Mouse (Mus musculus): ENCODE data around the gene Uchl3. TPM values are rescaled to one million over a fixed set of nuclear protein-coding genes. Genes with fewer than 3 reads are reported as not detected.
A peak's percentile ranks its signal among the peaks of the same experiment; 100 is the strongest.

The Uchl3 gene
- total RNA-seq (2021) = 10 to 100 TPM; 37.4 to 37.6 TPM
- long read RNA-seq, experiment 1, partial matches to known transcripts = 1 of 57 reads
- long read RNA-seq, experiment 1, other reads (novel, unspliced or antisense) = 56 of 57 reads
- long read RNA-seq, experiment 2, partial matches to known transcripts = 13 of 70 reads
- long read RNA-seq, experiment 2, other reads (novel, unspliced or antisense) = 56 of 70 reads

DNA sequence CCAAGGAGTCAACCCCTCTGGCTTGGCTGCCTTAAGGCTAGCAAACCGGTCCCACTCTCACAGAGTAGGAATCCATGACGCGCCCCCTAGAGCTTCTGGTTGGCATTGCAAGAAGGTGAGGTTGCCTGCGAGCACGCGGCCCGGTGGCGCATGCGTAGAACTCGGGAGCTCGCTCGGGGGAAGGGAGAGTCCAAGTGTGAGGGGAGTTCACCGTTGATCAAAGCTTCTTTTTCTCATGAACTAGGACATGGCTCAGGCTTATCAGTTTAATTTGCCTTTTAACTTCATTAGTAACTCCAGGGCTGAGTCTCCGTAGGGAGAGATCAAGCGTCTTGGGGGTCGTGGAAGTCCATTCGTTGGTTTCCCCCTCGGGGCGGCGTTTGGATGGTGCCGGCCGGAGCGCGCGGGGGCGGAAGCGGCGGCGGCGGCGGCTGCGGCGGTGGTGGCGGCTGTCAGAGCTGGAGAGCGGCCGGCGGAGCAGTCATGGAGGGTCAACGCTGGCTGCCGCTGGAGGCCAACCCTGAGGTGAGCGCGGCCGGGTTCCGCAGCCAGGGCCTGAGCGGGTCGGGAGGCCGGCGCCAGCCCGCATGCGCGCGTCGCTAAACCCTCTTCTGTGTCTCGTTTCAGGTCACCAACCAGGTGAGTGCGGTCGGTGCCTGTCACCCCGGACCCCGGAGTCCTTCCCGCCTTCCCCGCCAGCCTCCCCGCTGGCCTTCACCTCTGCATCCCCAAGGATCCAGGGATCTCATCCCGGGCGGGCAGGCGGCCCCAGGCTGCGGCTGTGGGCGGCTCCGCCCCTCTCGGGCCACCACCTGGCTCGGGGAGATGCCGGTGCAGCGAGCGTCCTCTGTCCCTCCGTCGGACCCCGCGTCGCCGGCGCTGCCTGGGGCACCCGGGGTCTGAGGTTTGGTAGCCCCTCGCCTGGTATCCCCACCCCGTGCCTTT is at the start of gene Uchl3:
Gene Uchl3, plus strand, starts transcription at position 387 of the 945 bp plus-strand sequence.
- DNase-seq (ENCODE audit: low spot score in 2 of 2) = peak; percentile 95 to 97

- DNase-seq (ENCODE audit: low spot score in 2 of 2) = no peak
Observed at GRCm38 (mm10) chr14:101605843-101606242, 47.9 kb upstream of the Uchl3 start.

DNA sequence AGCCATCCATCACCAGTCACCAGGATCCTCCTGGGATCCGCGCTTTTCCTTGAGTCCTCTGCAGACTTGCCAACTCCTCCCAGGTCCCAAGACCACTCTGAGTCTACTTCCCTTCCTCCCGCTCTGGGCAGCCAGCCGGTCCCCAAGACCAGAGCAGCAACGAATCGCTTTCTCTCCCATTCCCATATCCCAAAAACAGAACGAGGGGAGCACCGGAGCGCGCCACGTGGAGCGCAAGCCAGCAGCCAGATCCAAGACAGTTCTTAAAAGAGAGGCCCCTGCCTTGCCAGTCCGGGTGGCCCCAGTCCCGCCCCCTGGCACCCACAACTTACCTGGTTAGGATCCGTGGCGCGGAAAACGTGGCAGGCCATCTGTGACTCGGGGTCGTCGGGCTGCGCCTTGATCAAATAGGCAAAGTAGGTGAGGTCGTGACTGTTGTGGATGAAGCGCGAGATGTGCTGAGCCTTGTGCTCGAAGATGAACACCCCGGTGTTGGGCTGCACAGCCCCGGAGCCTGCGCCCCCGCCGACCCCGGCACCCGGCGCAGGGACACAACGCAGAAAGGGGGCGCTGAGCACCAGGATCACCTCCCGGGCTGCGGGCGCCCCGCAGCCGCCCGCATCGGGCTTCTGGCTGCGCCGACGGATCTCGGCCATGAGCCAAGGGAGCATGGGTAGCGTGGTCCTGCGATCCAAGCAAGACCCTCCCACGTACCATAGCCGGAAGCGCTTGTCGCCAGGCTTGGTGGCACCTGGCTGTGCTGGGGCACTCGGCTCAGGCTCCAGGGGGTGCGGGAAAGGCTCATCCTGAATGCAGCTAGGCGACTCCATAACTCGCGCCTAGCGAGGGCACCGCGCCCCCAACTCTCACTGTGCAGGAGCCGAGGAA is 45.9 kb upstream of the Uchl3 start:
- DNase-seq (ENCODE audit: low spot score in 2 of 2) = peak in 1 of 2 experiments; percentile 17

- DNase-seq (ENCODE audit: low spot score in 2 of 2) = peak; percentile 68 to 73
Observed at GRCm38 (mm10) chr14:101608519-101609368, 45.0 kb upstream of the Uchl3 start, which contains the start of gene Tbc1d4. Gene Tbc1d4, minus strand, starts transcription at chr14:101609191.

DNA sequence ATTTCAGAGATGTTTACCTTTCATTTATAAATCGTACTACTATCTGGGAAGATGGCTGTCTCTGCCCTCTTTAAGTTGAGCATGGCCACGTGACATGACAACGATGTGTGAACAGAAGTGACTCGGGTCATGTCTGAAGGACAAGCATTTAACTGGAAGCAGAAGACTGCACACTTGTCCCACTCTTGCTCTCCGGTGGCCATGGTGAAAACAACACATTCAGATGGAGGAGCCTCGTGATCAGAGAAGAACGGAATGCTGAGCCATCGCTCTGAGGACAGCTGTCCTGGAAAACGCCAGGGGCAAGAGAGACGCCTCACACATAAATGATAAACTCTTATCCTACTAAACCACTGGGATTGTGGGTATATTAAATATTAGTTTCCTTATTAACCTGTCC is 43.1 kb upstream of the Uchl3 start:
- DNase-seq (ENCODE audit: low spot score in 2 of 2) = no peak

DNA sequence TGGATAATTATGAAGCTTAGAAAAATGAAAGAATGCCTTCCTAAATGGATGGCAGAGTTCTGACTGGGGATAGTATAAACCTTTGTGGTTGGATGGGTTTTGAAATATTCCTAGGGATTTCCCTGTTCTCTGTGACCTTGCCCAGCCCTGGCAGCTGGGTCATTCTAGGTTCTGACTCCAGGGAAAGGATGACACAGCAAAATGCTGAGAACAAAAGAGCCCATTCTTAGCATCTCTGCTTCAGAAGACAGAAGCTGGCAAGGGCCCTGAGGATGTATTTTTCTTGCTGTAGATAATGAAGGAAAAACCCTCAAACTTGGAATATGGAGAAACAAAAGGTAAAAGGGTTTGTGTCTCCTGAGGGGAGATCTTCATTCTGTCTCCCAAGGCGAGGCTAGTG is 40.6 kb upstream of the Uchl3 start:
- DNase-seq (ENCODE audit: low spot score in 2 of 2) = no peak

GRCm38 (mm10) chr14:101616178-101616577 is 37.6 kb upstream of the Uchl3 start:
- DNase-seq (ENCODE audit: low spot score in 2 of 2) = no peak

DNA sequence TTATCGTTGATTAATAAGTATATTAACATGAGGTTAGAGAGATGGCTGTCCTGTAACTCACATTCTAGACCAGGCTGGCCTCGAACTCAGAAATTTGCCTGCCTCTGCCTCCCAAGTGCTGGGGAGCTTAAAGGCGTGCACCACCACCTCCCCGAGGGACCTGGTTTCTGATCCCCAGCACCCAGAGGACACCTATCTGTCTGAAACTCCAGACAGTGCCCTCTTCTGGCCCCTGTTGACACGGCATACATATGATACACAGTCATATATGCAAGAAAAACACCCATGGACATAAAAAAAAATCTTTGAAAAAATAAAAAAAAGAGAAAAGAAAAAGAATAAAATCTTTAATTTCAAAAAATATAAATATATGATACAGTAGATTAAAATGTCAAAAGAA is 36.1 kb upstream of the Uchl3 start:
- DNase-seq (ENCODE audit: low spot score in 2 of 2) = no peak

GRCm38 (mm10) chr14:101630548-101630947 is 23.2 kb upstream of the Uchl3 start:
- DNase-seq (ENCODE audit: low spot score in 2 of 2) = no peak

- no peak for DNase-seq (ENCODE audit: low spot score in 2 of 2)
Observed at GRCm38 (mm10) chr14:101635765-101636164, 18.0 kb upstream of the Uchl3 start.

- DNase-seq (ENCODE audit: low spot score in 2 of 2) = no peak
Observed at GRCm38 (mm10) chr14:101637381-101637780, 16.4 kb upstream of the Uchl3 start.

- DNase-seq (ENCODE audit: low spot score in 2 of 2) = peak; percentile 60 to 78
Observed at GRCm38 (mm10) chr14:101640153-101640843, 13.5 kb upstream of the Uchl3 start, which contains the start of gene Commd6. Gene Commd6, minus strand, starts transcription at chr14:101640686.

- DNase-seq (ENCODE audit: low spot score in 2 of 2) = no peak
Observed at GRCm38 (mm10) chr14:101644948-101645347, 8.8 kb upstream of the Uchl3 start.

DNA sequence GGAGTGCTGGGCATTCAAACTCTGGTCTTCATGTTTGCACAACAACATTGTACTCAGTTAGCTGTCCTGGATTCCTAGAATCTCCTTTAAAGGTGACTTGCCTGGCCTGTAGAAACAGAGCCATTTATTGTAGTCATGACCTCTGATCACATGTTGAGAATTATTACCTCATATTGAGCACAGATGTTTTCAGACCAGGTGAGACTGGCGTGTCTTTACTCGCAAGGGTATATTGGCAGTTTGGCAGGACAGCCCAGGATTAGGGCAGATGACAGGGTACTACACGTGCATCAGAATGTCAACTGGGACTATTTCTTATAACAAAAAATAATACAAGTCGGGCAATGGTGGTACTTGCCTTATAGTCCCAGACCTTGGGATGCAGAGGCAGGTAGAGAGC is 3.2 kb upstream of the Uchl3 start:
- no peak for DNase-seq (ENCODE audit: low spot score in 2 of 2)

DNA sequence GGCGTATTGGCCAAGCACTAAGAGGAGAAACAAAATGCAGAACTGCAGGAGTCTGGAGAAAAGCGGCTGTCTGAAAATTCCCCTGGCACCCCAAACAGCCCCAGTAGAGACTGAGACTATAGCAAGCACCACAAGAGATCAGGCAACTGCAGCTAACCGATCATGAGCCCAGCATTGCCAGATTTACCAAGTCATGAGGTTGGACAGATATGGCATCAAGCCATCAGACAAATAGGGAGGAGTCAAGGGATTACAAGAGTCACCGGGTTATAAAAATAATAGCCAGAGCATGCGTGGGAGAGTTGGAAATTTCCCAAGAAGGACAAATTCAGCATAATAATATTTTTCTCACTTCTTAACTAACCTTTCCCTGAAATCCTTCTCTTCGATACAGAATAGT is 1.2 kb upstream of the Uchl3 start:
- no peak for DNase-seq (ENCODE audit: low spot score in 2 of 2)

GRCm38 (mm10) chr14:101654526-101654909 is 751 bp downstream of the Uchl3 start:
- no peak for DNase-seq (ENCODE audit: low spot score in 2 of 2)

- DNase-seq (ENCODE audit: low spot score in 2 of 2) = no peak
Observed at GRCm38 (mm10) chr14:101656307-101656706, 2.5 kb downstream of the Uchl3 start.

DNA sequence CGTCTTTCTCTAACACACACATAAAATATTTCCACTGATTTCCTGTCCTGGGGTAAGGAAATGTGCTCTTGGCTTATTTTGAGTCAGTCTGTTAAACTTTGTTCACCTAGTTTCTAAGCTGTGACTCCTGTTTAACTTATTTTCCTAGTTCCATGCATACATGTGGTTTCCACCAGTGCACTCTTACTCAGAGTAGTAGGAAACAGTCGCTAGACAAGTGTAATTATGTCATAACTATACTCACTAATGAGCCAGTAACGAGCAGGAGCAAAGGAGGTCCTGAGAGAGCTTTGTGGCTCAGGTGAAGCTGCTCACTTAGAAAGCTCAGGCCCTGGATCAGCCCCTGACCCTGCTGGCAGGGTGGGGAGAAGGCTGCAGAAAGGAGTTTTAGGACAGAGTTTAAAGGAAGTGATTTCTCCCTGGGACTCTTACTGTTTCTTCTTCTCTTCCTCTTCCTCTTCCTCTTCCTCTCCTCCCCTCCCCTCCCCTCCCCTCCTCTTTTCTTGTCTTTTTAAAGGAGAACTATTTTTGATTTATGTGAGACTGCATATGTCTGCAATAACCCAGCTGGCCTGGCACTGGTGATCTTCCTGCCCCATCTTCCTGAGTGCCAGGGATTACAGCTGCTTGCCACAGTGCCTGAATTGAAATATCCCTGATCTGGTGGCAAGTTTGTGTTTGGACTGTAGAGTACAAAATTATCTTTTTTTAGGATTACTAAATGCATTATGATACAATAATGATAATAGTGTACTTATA is 8.1 kb downstream of the Uchl3 start:
- no peak for DNase-seq (ENCODE audit: low spot score in 2 of 2)

- no peak for DNase-seq (ENCODE audit: low spot score in 2 of 2)
Observed at GRCm38 (mm10) chr14:101664274-101664673, 10.5 kb downstream of the Uchl3 start.
